Mouse (Mus musculus): ENCODE data around the gene Cacna1c. TPM values are rescaled to one million over a fixed set of nuclear protein-coding genes. Genes with fewer than 3 reads are reported as not detected.

Cacna1c gene
- polyA plus RNA-seq, 1 experiment, result 1.3 TPM

GRCm38 (mm10) chr6:118817928-118818503, 378.2 kb downstream of the Cacna1c start:
- peaks cover 18% of the 10 kb centered on the region for H3K27me3 ChIP-seq (replicated peaks)
- TF ChIP-seq GATA1 (IDR thresholded peaks at IDR 0.05; ENCODE audit: borderline replicate concordance, low read length) (no peak), FLI1 (IDR thresholded peaks at IDR 0.05; ENCODE audit: low read length) (no peak)
- H3K4me3 ChIP-seq (replicated peaks), result no peak overlapping the region
- H3K9me3 ChIP-seq, result no peaks in the 10 kb centered on the region
- peaks cover 40% of the 10 kb centered on the region for H3K4me1 ChIP-seq
- no peaks in the 10 kb centered on the region for H3K36me3 ChIP-seq (replicated peaks; ENCODE audit: low read length)

GRCm38 (mm10) chr6:118816253-118816652, 380.0 kb downstream of the Cacna1c start:
- no peaks in the 10 kb centered on the region for H3K36me3 ChIP-seq (replicated peaks; ENCODE audit: low read length)
- H3K4me3 ChIP-seq (replicated peaks), result no peak overlapping the region
- peaks cover 22% of the 10 kb centered on the region for H3K27me3 ChIP-seq (replicated peaks)
- peaks cover 36% of the 10 kb centered on the region for H3K4me1 ChIP-seq
- no peaks in the 10 kb centered on the region for H3K9me3 ChIP-seq
- TF ChIP-seq GATA1 (IDR thresholded peaks at IDR 0.05; ENCODE audit: borderline replicate concordance, low read length) (no peak), FLI1 (IDR thresholded peaks at IDR 0.05; ENCODE audit: low read length) (no peak)

GRCm38 (mm10) chr6:118812556-118812955, 383.7 kb downstream of the Cacna1c start:
- H3K4me3 ChIP-seq (replicated peaks), result no peak overlapping the region
- no peak for TF ChIP-seq GATA1 (IDR thresholded peaks at IDR 0.05; ENCODE audit: borderline replicate concordance, low read length)
- TF ChIP-seq FLI1 (IDR thresholded peaks at IDR 0.05; ENCODE audit: low read length), result no peak
- peaks cover 27% of the 10 kb centered on the region for H3K27me3 ChIP-seq (replicated peaks)
- H3K9me3 ChIP-seq, result no peaks in the 10 kb centered on the region
- no peaks in the 10 kb centered on the region for H3K36me3 ChIP-seq (replicated peaks; ENCODE audit: low read length)
- H3K4me1 ChIP-seq, result peaks cover 9% of the 10 kb centered on the region; the same call in 1 of the 2 replicates

GRCm38 (mm10) chr6:118812007-118812406, 384.2 kb downstream of the Cacna1c start:
- no peaks in the 10 kb centered on the region for H3K9me3 ChIP-seq
- H3K4me1 ChIP-seq, result peaks cover 9% of the 10 kb centered on the region; the same call in 1 of the 2 replicates
- no peaks in the 10 kb centered on the region for H3K36me3 ChIP-seq (replicated peaks; ENCODE audit: low read length)
- no peak overlapping the region for H3K4me3 ChIP-seq (replicated peaks)
- H3K27me3 ChIP-seq (replicated peaks), result peaks cover 32% of the 10 kb centered on the region
- no peak for TF ChIP-seq FLI1 (IDR thresholded peaks at IDR 0.05; ENCODE audit: low read length)
- TF ChIP-seq GATA1 (IDR thresholded peaks at IDR 0.05; ENCODE audit: borderline replicate concordance, low read length), result no peak

GRCm38 (mm10) chr6:118810834-118811233, 385.4 kb downstream of the Cacna1c start:
- Histone ChIP-seq H3K9me3 (no peaks in the 10 kb centered on the region), H3K27me3 (replicated peaks) (peaks cover 35% of the 10 kb centered on the region), H3K4me3 (replicated peaks) (no peak overlapping the region), H3K4me1 (peaks cover 9% of the 10 kb centered on the region; the same call in 1 of the 2 replicates), H3K36me3 (replicated peaks; ENCODE audit: low read length) (no peaks in the 10 kb centered on the region)
- no peak for TF ChIP-seq FLI1 (IDR thresholded peaks at IDR 0.05; ENCODE audit: low read length)

- Histone ChIP-seq H3K4me3 (replicated peaks) (no peak overlapping the region), H3K27me3 (replicated peaks) (peaks cover 57% of the 10 kb centered on the region), H3K4me1 (peaks cover 24% of the 10 kb centered on the region), H3K36me3 (replicated peaks; ENCODE audit: low read length) (no peaks in the 10 kb centered on the region), H3K9me3 (no peaks in the 10 kb centered on the region)
- TF ChIP-seq GATA1 (IDR thresholded peaks at IDR 0.05; ENCODE audit: borderline replicate concordance, low read length), result no peak
- no peak for TF ChIP-seq FLI1 (IDR thresholded peaks at IDR 0.05; ENCODE audit: low read length)
These were observed 391.1 kb downstream of the Cacna1c start for GRCm38 (mm10) chr6:118805139-118805538.

GRCm38 (mm10) chr6:118802286-118802685, 393.9 kb downstream of the Cacna1c start:
- no peaks in the 10 kb centered on the region; the same call in 1 of the 2 replicates for H3K9me3 ChIP-seq
- H3K4me1 ChIP-seq, result peaks cover 18% of the 10 kb centered on the region
- H3K36me3 ChIP-seq (replicated peaks; ENCODE audit: low read length), result no peaks in the 10 kb centered on the region
- peaks cover 48% of the 10 kb centered on the region for H3K27me3 ChIP-seq (replicated peaks)
- H3K4me3 ChIP-seq (replicated peaks), result no peak overlapping the region
- no peak for TF ChIP-seq GATA1 (IDR thresholded peaks at IDR 0.05; ENCODE audit: borderline replicate concordance, low read length)
- TF ChIP-seq FLI1 (IDR thresholded peaks at IDR 0.05; ENCODE audit: low read length), result no peak

- Histone ChIP-seq H3K4me1 (peaks cover 6% of the 10 kb centered on the region; the same call in 1 of the 2 replicates), H3K36me3 (replicated peaks; ENCODE audit: low read length) (no peaks in the 10 kb centered on the region), H3K4me3 (replicated peaks) (no peak overlapping the region), H3K9me3 (peaks cover 14% of the 10 kb centered on the region), H3K27me3 (replicated peaks) (peaks cover 18% of the 10 kb centered on the region)
- TF ChIP-seq FLI1 (IDR thresholded peaks at IDR 0.05; ENCODE audit: low read length) (no peak), GATA1 (IDR thresholded peaks at IDR 0.05; ENCODE audit: borderline replicate concordance, low read length) (no peak)
These were observed 399.8 kb downstream of the Cacna1c start for GRCm38 (mm10) chr6:118796393-118796792.

GRCm38 (mm10) chr6:118795716-118796115, 400.5 kb downstream of the Cacna1c start:
- Histone ChIP-seq H3K27me3 (replicated peaks) (peaks cover 13% of the 10 kb centered on the region), H3K9me3 (peaks cover 14% of the 10 kb centered on the region)

GRCm38 (mm10) chr6:118791921-118792368, 404.3 kb downstream of the Cacna1c start:
- Histone ChIP-seq H3K9me3 (peaks cover 14% of the 10 kb centered on the region), H3K36me3 (replicated peaks; ENCODE audit: low read length) (no peaks in the 10 kb centered on the region), H3K4me3 (replicated peaks) (no peak overlapping the region), H3K4me1 (peaks cover 16% of the 10 kb centered on the region), H3K27me3 (replicated peaks) (peaks cover 27% of the 10 kb centered on the region)
- TF ChIP-seq FLI1 (IDR thresholded peaks at IDR 0.05; ENCODE audit: low read length) (no peak), GATA1 (IDR thresholded peaks at IDR 0.05; ENCODE audit: borderline replicate concordance, low read length) (no peak)

More at GRCm38 (mm10) chr6:118795716-118796115, 400.5 kb downstream of the Cacna1c start:
- Histone ChIP-seq H3K4me1 (peaks cover 9% of the 10 kb centered on the region; the same call in 1 of the 2 replicates), H3K4me3 (replicated peaks) (no peak overlapping the region), H3K36me3 (replicated peaks; ENCODE audit: low read length) (no peaks in the 10 kb centered on the region)
- TF ChIP-seq FLI1 (IDR thresholded peaks at IDR 0.05; ENCODE audit: low read length) (no peak), GATA1 (IDR thresholded peaks at IDR 0.05; ENCODE audit: borderline replicate concordance, low read length) (no peak)

All from megakaryocyte, embryonic 14.5 days (primary cell).